Mouse (Mus musculus) testis, adult 2 months (tissue): ENCODE data around the gene Dync1li1.

Source experiments
- CTCF ChIP-seq: fragments of 200-500 bp; IDR thresholded peaks from 2 replicates; pipeline ENCODE4 v1.5.1; 2012; ENCODE audit warnings: low read depth, mild to moderate bottlenecking, inconsistent platforms, low read length, moderate library complexity; ENCODE audit not compliant: control insufficient read depth, insufficient read depth, insufficient replicate concordance
- POLR2A ChIP-seq: fragments of 200-500 bp; IDR thresholded peaks from 2 replicates; pipeline ENCODE4 v1.6.1; 2012; ENCODE audit warnings: low read depth, mild to moderate bottlenecking, inconsistent platforms, low read length, moderate library complexity; ENCODE audit not compliant: control insufficient read depth

- TF ChIP-seq POLR2A = no peak; the same call in 1 of the 2 replicates
- no peak for TF ChIP-seq CTCF
Observed at GRCm38 (mm10) chr9:114768066-114768465, 79.5 kb downstream of the Dync1li1 start.
